Mouse (Mus musculus): ENCODE results near the gene Prr5. TPM values are rescaled to one million over a fixed set of nuclear protein-coding genes. Genes with fewer than 3 reads are reported as not detected.
"Not testable (repeated sequence)": the region's sequence is repeated elsewhere in the genome, so short reads cannot be mapped to it uniquely, and the experiment has no call there.

Prr5 gene
- polyA plus RNA-seq, 1 experiment = 82.9 TPM

DNA sequence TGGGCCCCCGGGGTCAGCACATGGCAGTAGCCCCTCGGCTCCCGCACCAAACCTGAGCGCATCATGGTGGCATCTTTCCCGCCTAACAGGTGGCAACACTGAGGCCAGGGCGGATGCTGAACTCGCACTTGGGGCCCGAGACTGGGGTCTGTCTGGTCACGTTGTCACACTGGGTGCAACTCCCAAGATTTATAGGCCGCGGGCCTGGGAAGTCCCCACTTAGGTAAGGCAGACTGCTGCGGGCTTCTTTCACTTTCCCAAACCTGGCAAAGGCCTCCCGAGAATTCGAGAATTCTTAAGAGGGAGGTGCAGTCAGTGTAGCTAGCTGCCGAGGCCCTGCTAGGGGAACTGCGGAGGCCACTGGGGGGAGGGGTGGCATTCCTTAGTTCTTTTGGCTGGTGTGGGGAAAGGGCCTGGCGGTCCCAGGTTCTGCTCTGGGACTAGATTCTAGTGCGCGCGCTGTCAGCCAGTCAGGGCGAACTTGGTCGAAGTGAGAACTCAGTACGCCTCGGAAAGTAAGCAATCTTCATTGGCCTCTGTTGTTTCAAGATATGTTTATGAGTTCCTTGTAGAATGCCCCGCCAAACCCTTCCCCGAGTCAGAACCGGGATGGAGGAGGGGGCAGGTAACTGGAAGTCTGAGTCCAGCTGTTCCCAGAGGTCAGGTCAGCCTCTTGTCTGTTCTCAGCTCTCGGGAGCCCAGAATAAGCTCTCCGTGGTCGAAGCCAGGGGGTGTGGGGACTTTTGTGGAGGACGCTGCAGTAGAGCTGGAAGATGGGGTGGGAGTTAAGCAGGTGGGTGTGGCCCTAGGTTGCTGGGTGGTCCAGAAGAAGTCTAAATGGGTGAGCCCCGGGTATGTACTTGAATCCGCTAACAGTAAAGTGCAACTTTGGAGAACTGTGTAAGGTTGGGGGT lies 51.1 kb downstream of the Prr5 start:
- Histone ChIP-seq H3K36me3 (ENCODE audit: control insufficient read depth, insufficient read depth, low read length) (no peaks in the 10 kb centered on the region), H3K4me1 (ENCODE audit: control insufficient read depth, insufficient read depth, insufficient read length, low read length) (peaks cover 15% of the 10 kb centered on the region), H3K27me3 (ENCODE audit: control insufficient read depth, insufficient read depth, low read length) (no peaks in the 10 kb centered on the region), H3K27ac (ENCODE audit: insufficient read depth, low read depth, low read length) (no peak overlapping the region), H3K4me3 (ENCODE audit: low read depth, low read length) (peak overlapping the region; percentile 66)
- no peak for TF ChIP-seq POLR2A (IDR thresholded peaks at IDR 0.05; ENCODE audit: low read depth, low read length)
- WGBS = 7% methylated on average over 33 of the region's 33 CpGs

DNA sequence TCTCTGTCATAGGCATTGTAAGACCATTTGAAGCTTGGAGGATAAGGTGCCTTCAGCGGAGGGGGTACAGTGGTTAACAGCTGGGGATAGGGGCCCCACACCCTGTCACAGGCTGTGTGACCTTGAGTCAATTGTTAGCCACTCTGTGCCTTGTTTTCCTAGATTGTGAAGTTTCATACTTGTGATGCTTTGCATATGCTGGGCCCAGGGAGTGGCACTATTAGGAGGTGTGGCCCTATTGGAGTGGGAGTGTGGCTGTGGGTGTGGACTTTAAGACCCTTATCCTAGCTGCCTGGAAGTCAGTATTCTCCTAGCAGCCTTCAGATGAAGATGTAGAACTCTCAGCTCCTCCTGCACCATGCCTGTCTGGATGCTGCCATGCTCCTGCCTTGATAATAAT lies 54.2 kb downstream of the Prr5 start:
- not testable (repeated sequence) for H3K27me3 ChIP-seq (ENCODE audit: control insufficient read depth, insufficient read depth, low read length); H3K36me3 ChIP-seq (ENCODE audit: control insufficient read depth, insufficient read depth, low read length); H3K4me3 ChIP-seq (ENCODE audit: low read depth, low read length)
- Histone ChIP-seq H3K4me1 (ENCODE audit: control insufficient read depth, insufficient read depth, insufficient read length, low read length) (peaks cover 23% of the 10 kb centered on the region), H3K27ac (ENCODE audit: insufficient read depth, low read depth, low read length) (peak overlapping the region; percentile 40; the same call in 1 of the 2 replicates)
- WGBS = 51% methylated on average over 1 of the region's 1 CpGs

DNA sequence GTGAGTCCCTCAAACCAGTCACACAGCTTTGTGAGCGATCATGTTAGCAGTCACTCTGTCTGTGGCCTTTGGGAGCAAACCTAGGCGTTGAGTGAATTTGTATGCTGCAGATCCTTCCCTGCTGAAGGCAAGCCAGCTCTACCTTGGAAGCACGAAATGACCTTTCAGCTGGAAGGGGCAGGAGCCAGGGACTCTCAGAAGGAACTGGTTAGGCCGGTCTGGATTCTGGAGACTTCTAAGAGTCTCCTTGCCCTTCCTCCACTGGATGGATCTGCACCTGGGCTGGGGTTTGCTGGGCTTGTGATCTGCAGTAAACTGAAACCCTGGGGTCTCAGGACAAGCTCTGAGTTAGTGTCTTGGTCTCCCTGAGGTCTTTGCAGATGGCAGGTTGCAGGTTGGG lies 54.8 kb downstream of the Prr5 start:
- Histone ChIP-seq H3K36me3 (ENCODE audit: control insufficient read depth, insufficient read depth, low read length) (no peaks in the 10 kb centered on the region), H3K27ac (ENCODE audit: insufficient read depth, low read depth, low read length) (peak overlapping the region; percentile 40; the same call in 1 of the 2 replicates), H3K27me3 (ENCODE audit: control insufficient read depth, insufficient read depth, low read length) (no peaks in the 10 kb centered on the region), H3K4me1 (ENCODE audit: control insufficient read depth, insufficient read depth, insufficient read length, low read length) (peaks cover 23% of the 10 kb centered on the region), H3K4me3 (ENCODE audit: low read depth, low read length) (no peak overlapping the region)
- no peak for TF ChIP-seq POLR2A (IDR thresholded peaks at IDR 0.05; ENCODE audit: low read depth, low read length)
- TF ChIP-seq CTCF (IDR thresholded peaks at IDR 0.05; ENCODE audit: extremely low read depth, insufficient read length, insufficient replicate concordance, low read depth, low read length) = no peak
- 24% methylated on average over 4 of the region's 4 CpGs for WGBS

DNA sequence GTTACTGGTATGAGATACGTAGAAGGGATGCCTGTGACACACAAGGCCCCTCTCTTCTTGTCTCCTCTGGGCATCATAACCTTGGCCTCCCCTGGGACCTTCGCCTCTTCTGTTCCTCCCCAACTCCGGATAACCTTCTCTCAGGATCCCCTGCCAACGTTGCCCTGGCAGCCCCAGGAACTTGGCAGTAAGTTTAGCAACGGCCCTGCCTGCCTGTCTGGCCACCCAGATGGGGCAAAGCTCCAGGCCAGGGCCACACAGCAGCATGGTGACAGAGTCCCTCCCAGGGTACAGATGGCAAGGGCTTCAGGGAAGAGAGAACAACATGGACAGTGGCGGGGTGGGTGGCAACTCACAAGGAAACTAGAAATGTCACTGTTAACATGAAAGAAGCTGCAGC lies 60.3 kb downstream of the Prr5 start:
- peaks cover 22% of the 10 kb centered on the region for H3K4me1 ChIP-seq (ENCODE audit: control insufficient read depth, insufficient read depth, insufficient read length, low read length)
- H3K27ac ChIP-seq (ENCODE audit: insufficient read depth, low read depth, low read length) = no peak overlapping the region
- no peak for TF ChIP-seq POLR2A (IDR thresholded peaks at IDR 0.05; ENCODE audit: low read depth, low read length)
- TF ChIP-seq CTCF (IDR thresholded peaks at IDR 0.05; ENCODE audit: extremely low read depth, insufficient read length, insufficient replicate concordance, low read depth, low read length) = no peak
- no peak overlapping the region for H3K4me3 ChIP-seq (ENCODE audit: low read depth, low read length)
- no peaks in the 10 kb centered on the region for H3K27me3 ChIP-seq (ENCODE audit: control insufficient read depth, insufficient read depth, low read length)
- H3K36me3 ChIP-seq (ENCODE audit: control insufficient read depth, insufficient read depth, low read length) = no peaks in the 10 kb centered on the region; the same call in 1 of the 2 replicates
- WGBS = 47% methylated on average over 6 of the region's 6 CpGs

DNA sequence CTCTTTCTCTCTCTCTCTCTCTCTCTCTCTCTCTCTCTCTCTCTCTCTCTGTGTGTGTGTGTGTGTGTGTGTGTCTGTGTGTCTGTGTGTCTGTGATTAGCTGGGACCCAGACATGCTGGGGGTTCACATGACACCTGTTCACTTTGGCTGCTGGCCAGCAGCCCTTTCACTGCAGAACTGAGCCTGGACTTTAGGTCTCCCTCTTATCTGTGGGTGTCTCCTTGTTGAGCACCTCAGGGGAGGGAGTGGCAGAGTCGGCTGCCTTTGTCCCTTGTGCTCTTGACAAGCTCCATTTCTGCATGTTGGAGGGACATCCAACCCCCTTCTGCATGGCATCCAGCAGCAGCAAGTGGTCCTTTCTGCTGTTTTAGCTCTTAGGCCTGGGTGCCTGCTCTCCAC lies 61.5 kb downstream of the Prr5 start:
- no peak overlapping the region for H3K4me3 ChIP-seq (ENCODE audit: low read depth, low read length)
- TF ChIP-seq CTCF (IDR thresholded peaks at IDR 0.05; ENCODE audit: extremely low read depth, insufficient read length, insufficient replicate concordance, low read depth, low read length) = no peak
- no peak for TF ChIP-seq POLR2A (IDR thresholded peaks at IDR 0.05; ENCODE audit: low read depth, low read length)
- H3K27ac ChIP-seq (ENCODE audit: insufficient read depth, low read depth, low read length) = no peak overlapping the region
- no peaks in the 10 kb centered on the region; the same call in 1 of the 2 replicates for H3K36me3 ChIP-seq (ENCODE audit: control insufficient read depth, insufficient read depth, low read length)
- 22% methylated on average over 1 of the region's 1 CpGs for WGBS
- no peaks in the 10 kb centered on the region for H3K27me3 ChIP-seq (ENCODE audit: control insufficient read depth, insufficient read depth, low read length)
- peaks cover 22% of the 10 kb centered on the region for H3K4me1 ChIP-seq (ENCODE audit: control insufficient read depth, insufficient read depth, insufficient read length, low read length)

DNA sequence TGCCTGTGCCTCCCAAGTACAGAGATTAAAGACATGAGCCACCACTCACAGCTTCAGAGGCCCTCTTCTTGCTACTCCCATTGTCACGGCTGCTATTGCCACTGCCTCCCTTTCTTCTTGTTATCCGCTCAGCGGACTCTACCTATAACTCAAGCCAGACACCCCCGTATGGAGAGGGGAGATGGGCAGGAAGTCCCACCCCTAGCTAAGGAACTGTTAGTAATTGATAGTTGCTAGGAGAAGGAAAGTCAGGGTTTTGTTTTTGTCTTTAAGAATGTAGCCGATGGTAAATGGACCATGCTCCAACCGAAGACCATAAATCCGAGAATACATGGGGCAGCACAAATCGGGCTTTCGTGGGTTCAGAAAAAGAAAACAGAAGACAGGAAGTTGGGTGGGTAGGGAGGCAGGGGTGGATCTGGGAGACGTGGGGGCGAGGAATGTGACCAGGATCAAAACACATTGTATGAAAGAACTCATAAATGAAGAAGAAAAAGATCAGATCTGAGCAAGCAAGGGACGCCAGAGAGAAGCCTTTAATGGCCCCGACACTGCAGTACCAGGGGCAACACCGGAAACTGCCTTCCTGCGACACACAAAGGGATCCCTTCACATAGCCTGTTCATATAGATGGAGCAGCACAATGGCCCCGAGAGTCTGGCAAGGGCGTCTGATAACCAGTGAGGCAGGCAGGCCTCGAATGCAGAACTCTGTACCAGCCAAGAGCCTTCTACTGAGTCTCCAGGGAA lies 62.4 kb downstream of the Prr5 start:
- Histone ChIP-seq H3K4me1 (ENCODE audit: control insufficient read depth, insufficient read depth, insufficient read length, low read length) (peaks cover 22% of the 10 kb centered on the region), H3K27ac (ENCODE audit: insufficient read depth, low read depth, low read length) (no peak overlapping the region), H3K27me3 (ENCODE audit: control insufficient read depth, insufficient read depth, low read length) (no peaks in the 10 kb centered on the region), H3K4me3 (ENCODE audit: low read depth, low read length) (no peak overlapping the region), H3K36me3 (ENCODE audit: control insufficient read depth, insufficient read depth, low read length) (no peaks in the 10 kb centered on the region; the same call in 1 of the 2 replicates)
- 68% methylated on average over 18 of the region's 18 CpGs for WGBS
- TF ChIP-seq POLR2A (IDR thresholded peaks at IDR 0.05; ENCODE audit: low read depth, low read length) = no peak
- TF ChIP-seq CTCF (IDR thresholded peaks at IDR 0.05; ENCODE audit: extremely low read depth, insufficient read length, insufficient replicate concordance, low read depth, low read length) = no peak

DNA sequence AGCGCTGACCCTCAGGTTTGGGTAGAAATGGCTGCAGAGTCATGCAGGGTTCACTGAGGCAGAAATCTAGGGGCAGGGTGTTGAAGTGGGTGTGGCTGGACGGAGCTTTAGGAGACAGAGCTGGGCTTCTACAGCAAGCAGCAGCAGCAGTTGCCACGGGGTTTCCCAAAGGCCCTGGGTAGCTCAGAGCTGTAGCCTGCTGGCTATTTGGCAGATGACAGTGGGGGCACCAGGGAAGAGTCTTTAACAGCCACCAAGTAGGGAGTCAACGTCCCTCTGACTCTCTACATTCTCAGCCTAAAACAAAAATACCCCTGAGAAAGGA lies 63.0 kb downstream of the Prr5 start:
- no peaks in the 10 kb centered on the region; the same call in 1 of the 2 replicates for H3K36me3 ChIP-seq (ENCODE audit: control insufficient read depth, insufficient read depth, low read length)
- no peak overlapping the region for H3K4me3 ChIP-seq (ENCODE audit: low read depth, low read length)
- no peak overlapping the region for H3K27ac ChIP-seq (ENCODE audit: insufficient read depth, low read depth, low read length)
- peaks cover 17% of the 10 kb centered on the region for H3K4me1 ChIP-seq (ENCODE audit: control insufficient read depth, insufficient read depth, insufficient read length, low read length)
- TF ChIP-seq POLR2A (IDR thresholded peaks at IDR 0.05; ENCODE audit: low read depth, low read length) (no peak), CTCF (IDR thresholded peaks at IDR 0.05; ENCODE audit: extremely low read depth, insufficient read length, insufficient replicate concordance, low read depth, low read length) (no peak)
- 76% methylated on average over 4 of the region's 4 CpGs for WGBS
- H3K27me3 ChIP-seq (ENCODE audit: control insufficient read depth, insufficient read depth, low read length) = no peaks in the 10 kb centered on the region

Data from small intestine, adult 2 months (tissue).